Mouse (Mus musculus) layer of hippocampus, postnatal 25 days (tissue): Measurements from ENCODE around the gene 1700001C19Rik. TPM values are rescaled to one million over a fixed set of nuclear protein-coding genes. Genes with fewer than 3 reads are reported as not detected.

Source experiments
- DNase-seq, 2 experiments: peaks; one replicate each; pipeline ENCODE4 v3.0.0; 2022; ENCODE audit warnings: mixed read lengths in 2 of 2, low spot score in 1 of 2; ENCODE audit errors: extremely low spot score in 1 of 2
- total RNA-seq, 2 experiments: library from RNA; stranded (reverse); gene quantifications; 2 replicates each; pipeline ENCODE4 v1.2.3; 2021

The 1700001C19Rik gene
- total RNA-seq, 2 experiments from 2014 or later = not detected

- DNase-seq = no peak
These were observed 25.7 kb upstream of the 1700001C19Rik start for GRCm38 (mm10) chr17:47462728-47463388.

GRCm38 (mm10) chr17:47462209-47462608, 25.0 kb upstream of the 1700001C19Rik start:
- no peak for DNase-seq

- no peak for DNase-seq
These were observed 24.5 kb upstream of the 1700001C19Rik start for GRCm38 (mm10) chr17:47461688-47462087.

GRCm38 (mm10) chr17:47459341-47459919, 22.3 kb upstream of the 1700001C19Rik start:
- DNase-seq = no peak

GRCm38 (mm10) chr17:47458936-47459335, 21.8 kb upstream of the 1700001C19Rik start:
- no peak for DNase-seq

- no peak for DNase-seq
These were observed 21.1 kb upstream of the 1700001C19Rik start for GRCm38 (mm10) chr17:47458310-47458709.

GRCm38 (mm10) chr17:47454675-47455074, 17.5 kb upstream of the 1700001C19Rik start:
- DNase-seq = no peak

GRCm38 (mm10) chr17:47452886-47453285, 15.7 kb upstream of the 1700001C19Rik start:
- DNase-seq = no peak

GRCm38 (mm10) chr17:47450880-47451565, 13.8 kb upstream of the 1700001C19Rik start:
- no peak for DNase-seq

GRCm38 (mm10) chr17:47450239-47450638, 13.1 kb upstream of the 1700001C19Rik start:
- no peak for DNase-seq

- no peak for DNase-seq
These were observed 12.3 kb upstream of the 1700001C19Rik start for GRCm38 (mm10) chr17:47449432-47449831.

GRCm38 (mm10) chr17:47448523-47449372, 11.6 kb upstream of the 1700001C19Rik start:
- DNase-seq = no peak

- no peak for DNase-seq
These were observed 9.4 kb upstream of the 1700001C19Rik start for GRCm38 (mm10) chr17:47446561-47446960.

GRCm38 (mm10) chr17:47446025-47446424, 8.8 kb upstream of the 1700001C19Rik start:
- no peak for DNase-seq

- DNase-seq = no peak
These were observed 8.3 kb upstream of the 1700001C19Rik start for GRCm38 (mm10) chr17:47445518-47445917.

GRCm38 (mm10) chr17:47444113-47444512, 6.9 kb upstream of the 1700001C19Rik start:
- no peak for DNase-seq

GRCm38 (mm10) chr17:47442271-47442670, 5.1 kb upstream of the 1700001C19Rik start:
- DNase-seq = no peak

- no peak for DNase-seq
These were observed 4.3 kb upstream of the 1700001C19Rik start for GRCm38 (mm10) chr17:47441296-47442051.

- DNase-seq = no peak
These were observed 3.2 kb upstream of the 1700001C19Rik start for GRCm38 (mm10) chr17:47440359-47440890.
